Comparison of ENCODE assay signal across 8 mouse cellular contexts in genomic region chr17:80061783-80062619, GRCm38 (mm10). TPM values are rescaled to one million over a fixed set of nuclear protein-coding genes. Genes with fewer than 3 reads are reported as not detected.
DNase-seq lines count a peak whose midpoint lies in the region; ATAC-seq and TF ChIP-seq lines count a peak whose summit lies in the region.

Hnrnpll (minus strand) TSS chr17:80062334.

- H3K9me3 ChIP-seq in MEL (replicated peaks; ENCODE audit: insufficient read depth, low read length), result no peaks in the 10 kb centered on the region
- H3K9me3 ChIP-seq in forebrain, postnatal 0 days (ENCODE audit: low read length), result no peaks in the 10 kb centered on the region
- H3K9me3 ChIP-seq in lung, embryonic 15.5 days, result no peaks in the 10 kb centered on the region

- peak; percentile 97 for ATAC-seq in forebrain, postnatal 0 days
- peak; percentile 98 for ATAC-seq in lung, embryonic 15.5 days (ENCODE audit: borderline replicate concordance, extremely low read depth, low FRiP score, low TSS enrichment)

- H3K79me2 ChIP-seq in MEL (ENCODE audit: control insufficient read depth, insufficient read depth, low read length, poor library complexity), result peaks cover 50% of the 10 kb centered on the region

- no peaks in the 10 kb centered on the region for H3K27me3 ChIP-seq in MEL (ENCODE audit: control insufficient read depth in 1 of 2, insufficient read depth in 2 of 2, low read length in 2 of 2)
- H3K27me3 ChIP-seq in cerebellum, adult 2 months (ENCODE audit: control insufficient read depth, insufficient read depth, low read length), result no peaks in the 10 kb centered on the region
- no peaks in the 10 kb centered on the region for H3K27me3 ChIP-seq in forebrain, postnatal 0 days (ENCODE audit: insufficient read depth, low read length)
- H3K27me3 ChIP-seq in lung, embryonic 15.5 days, result no peaks in the 10 kb centered on the region

- TF ChIP-seq POLR2A in MEL (IDR thresholded peaks at IDR 0.05; ENCODE audit: control insufficient read depth in 1 of 2, insufficient read depth in 1 of 2, low read depth in 1 of 2, low read length in 2 of 2, poor library complexity in 1 of 2), result peak; percentile 77 to 86
- TF ChIP-seq POLR2A in cerebellum, adult 2 months (IDR thresholded peaks at IDR 0.05; ENCODE audit: borderline replicate concordance, insufficient read depth, low read length), result peak; percentile 79

- no peak for TF ChIP-seq RAD21 in MEL (IDR thresholded peaks at IDR 0.05; ENCODE audit: low read depth, low read length)

- peak within 1 kb of the TSS; percentile 62 for H3K4me2 ChIP-seq in forebrain, postnatal 0 days (ENCODE audit: low read depth)
- H3K4me2 ChIP-seq in lung, embryonic 15.5 days, result peak within 1 kb of the TSS; percentile 79

- TF ChIP-seq CTCF in MEL (IDR thresholded peaks at IDR 0.05 in 2 of 3, conservative IDR thresholded peaks at IDR 0.05 in 1 of 3; ENCODE audit: control insufficient read depth in 1 of 3, insufficient read depth in 1 of 3, low read depth in 2 of 3, low read length in 3 of 3, poor library complexity in 1 of 3, severe bottlenecking in 1 of 3), result no peak
- TF ChIP-seq CTCF in cerebellum, adult 2 months (IDR thresholded peaks at IDR 0.05; ENCODE audit: borderline replicate concordance, insufficient read depth, low read depth, low read length), result no peak
- no peak; the same call in 1 of the 2 replicates for TF ChIP-seq CTCF in forebrain, postnatal 0 days (IDR thresholded peaks at IDR 0.05; ENCODE audit: low read depth)

- DNase-seq in MEL (ENCODE audit: low read depth, low spot score), result peak; percentile 97
- DNase-seq in cerebellum, adult 2 months, result peak; percentile 97 to 100
- DNase-seq in forebrain, postnatal 0 days, result peak; percentile 99
- DNase-seq in heart, postnatal 4 days, result peak; percentile 99
- peak; percentile 96 to 99 for DNase-seq in layer of hippocampus, adult 8-10 months (ENCODE audit: low spot score in 2 of 2)
- DNase-seq in ovary, adult 18-20 months (ENCODE audit: low spot score), result peak; percentile 97
- DNase-seq in thymus, postnatal 0 days (ENCODE audit: low spot score), result peak; percentile 95

- H3K27ac ChIP-seq in MEL (ENCODE audit: control insufficient read depth, low read depth, low read length), result peak within 1 kb of the TSS; percentile 97
- peak within 1 kb of the TSS; percentile 99 for H3K27ac ChIP-seq in cerebellum, adult 2 months (ENCODE audit: insufficient read depth, low read length)
- peak within 1 kb of the TSS; percentile 100 for H3K27ac ChIP-seq in forebrain, postnatal 0 days (ENCODE audit: low read depth, low read length)
- H3K27ac ChIP-seq in lung, embryonic 15.5 days, result peak within 1 kb of the TSS; percentile 100

- under 1% methylated on average over 86 of the region's 97 CpGs for WGBS in cerebellum, adult 2 months
- 2% methylated on average over 94 of the region's 97 CpGs for WGBS in forebrain, postnatal 0 days
- under 1% methylated on average over 81 of the region's 97 CpGs for WGBS in lung, embryonic 15.5 days

- peak in 1 of 2 experiments; percentile 30; a peak in 1 of 4 replicates for TF ChIP-seq EP300 in MEL (IDR thresholded peaks at IDR 0.05; ENCODE audit: low read depth in 1 of 2, low read length in 2 of 2)

- H3K4me1 ChIP-seq in MEL (ENCODE audit: control insufficient read depth in 1 of 2, insufficient read depth in 2 of 2, low read length in 2 of 2), result peaks cover 14 to 15% of the 10 kb centered on the region in 2 experiments
- peaks cover 4% of the 10 kb centered on the region; the same call in 1 of the 2 replicates for H3K4me1 ChIP-seq in cerebellum, adult 2 months (ENCODE audit: control insufficient read depth, insufficient read depth, low read length)
- peaks cover 12% of the 10 kb centered on the region; the same call in 1 of the 2 replicates for H3K4me1 ChIP-seq in forebrain, postnatal 0 days (ENCODE audit: insufficient read depth)
- peaks cover 27% of the 10 kb centered on the region for H3K4me1 ChIP-seq in lung, embryonic 15.5 days

- peaks cover 5 to 34% of the 10 kb centered on the region in 2 experiments; a peak in 3 of 4 replicates for H3K36me3 ChIP-seq in MEL (ENCODE audit: control insufficient read depth in 1 of 2, insufficient read depth in 2 of 2, low read length in 2 of 2)
- no peaks in the 10 kb centered on the region for H3K36me3 ChIP-seq in forebrain, postnatal 0 days (ENCODE audit: insufficient read depth)
- no peaks in the 10 kb centered on the region for H3K36me3 ChIP-seq in lung, embryonic 15.5 days

- peak within 1 kb of the TSS; percentile 99 for H3K9ac ChIP-seq in MEL (ENCODE audit: control insufficient read depth, low read depth, low read length, poor library complexity, severe bottlenecking)
- H3K9ac ChIP-seq in forebrain, postnatal 0 days, result peak within 1 kb of the TSS; percentile 99
- H3K9ac ChIP-seq in lung, embryonic 15.5 days, result peak within 1 kb of the TSS; percentile 98

- peak within 1 kb of the TSS; percentile 87 to 98 for H3K4me3 ChIP-seq in MEL (ENCODE audit: control insufficient read depth in 1 of 2, insufficient read depth in 1 of 2, low read depth in 2 of 2, low read length in 2 of 2)
- peak within 1 kb of the TSS; percentile 98 for H3K4me3 ChIP-seq in cerebellum, adult 2 months (replicated peaks; ENCODE audit: insufficient read depth, low read depth, low read length)
- H3K4me3 ChIP-seq in forebrain, postnatal 0 days (ENCODE audit: low read depth, low read length), result peak within 1 kb of the TSS; percentile 80
- H3K4me3 ChIP-seq in lung, embryonic 15.5 days, result peak within 1 kb of the TSS; percentile 94

TF ChIP-seq in MEL, 35 proteins besides CTCF, POLR2A, EP300 and RAD21 (continues in another document):
- TF ChIP-seq NELFE (IDR thresholded peaks at IDR 0.05; ENCODE audit: low read depth, low read length), result peak; percentile 91
- TF ChIP-seq GABPA (IDR thresholded peaks at IDR 0.05; ENCODE audit: low read depth, low read length), result no peak
- TF ChIP-seq POLR2AphosphoS2 (IDR thresholded peaks at IDR 0.05; ENCODE audit: low read length), result peak; percentile 88
- no peak for TF ChIP-seq ZKSCAN1 (IDR thresholded peaks at IDR 0.05; ENCODE audit: low read depth, low read length)
- TF ChIP-seq MAZ (IDR thresholded peaks at IDR 0.05; ENCODE audit: low read depth, low read length), result peak; percentile 92
- TF ChIP-seq TAL1 (IDR thresholded peaks at IDR 0.05; ENCODE audit: low read length), result no peak
- TF ChIP-seq POLR2AphosphoS5 (IDR thresholded peaks at IDR 0.05; ENCODE audit: borderline replicate concordance, low read depth, low read length), result no peak
- TF ChIP-seq MAFK (IDR thresholded peaks at IDR 0.05; ENCODE audit: borderline replicate concordance, low read depth, low read length), result no peak
- TF ChIP-seq E2F4 (IDR thresholded peaks at IDR 0.05; ENCODE audit: borderline replicate concordance, low read depth, low read length), result no peak
- TF ChIP-seq CHD1 (IDR thresholded peaks at IDR 0.05; ENCODE audit: low read depth, low read length), result no peak
- TF ChIP-seq KAT2A (conservative IDR thresholded peaks at IDR 0.05; ENCODE audit: low read depth, low read length), result no peak; the same call in 1 of the 2 replicates
- no peak for TF ChIP-seq ZC3H11A (IDR thresholded peaks at IDR 0.05; ENCODE audit: low read depth, low read length)
- peak; percentile 64 for TF ChIP-seq ELF1 (IDR thresholded peaks at IDR 0.05; ENCODE audit: low read depth, low read length)
- TF ChIP-seq MEF2A (IDR thresholded peaks at IDR 0.05; ENCODE audit: extremely low read depth, insufficient replicate concordance, low read depth, low read length, poor library complexity, severe bottlenecking), result no peak
- TF ChIP-seq SMC3 (IDR thresholded peaks at IDR 0.05; ENCODE audit: low read depth, low read length), result no peak
- TF ChIP-seq TCF12 (IDR thresholded peaks at IDR 0.05; ENCODE audit: low read depth, low read length), result peak; percentile 44
- no peak for TF ChIP-seq USF2 (IDR thresholded peaks at IDR 0.05; ENCODE audit: borderline replicate concordance in 1 of 2, insufficient read depth in 1 of 2, low read depth in 1 of 2, low read length in 2 of 2)
- no peak for TF ChIP-seq USF1 (IDR thresholded peaks at IDR 0.05; ENCODE audit: low read depth, low read length)
- TF ChIP-seq RCOR1 (IDR thresholded peaks at IDR 0.05; ENCODE audit: low read depth, low read length), result no peak
- peak; percentile 85 for TF ChIP-seq UBTF (IDR thresholded peaks at IDR 0.05; ENCODE audit: borderline replicate concordance, insufficient read depth, low read depth, low read length)
- TF ChIP-seq GATA1 (IDR thresholded peaks at IDR 0.05; ENCODE audit: low read depth, low read length), result no peak
- TF ChIP-seq TBP (IDR thresholded peaks at IDR 0.05; ENCODE audit: low read depth, low read length), result peak; percentile 76
- no peak for TF ChIP-seq MYC (IDR thresholded peaks at IDR 0.05; ENCODE audit: low read depth, low read length)
- TF ChIP-seq MXI1 (IDR thresholded peaks at IDR 0.05; ENCODE audit: low read depth, low read length), result peak; percentile 51; the same call in 1 of the 2 replicates
- TF ChIP-seq JUND (IDR thresholded peaks at IDR 0.05; ENCODE audit: low read depth, low read length), result no peak
- peak; percentile 71 for TF ChIP-seq HCFC1 (IDR thresholded peaks at IDR 0.05; ENCODE audit: low read depth, low read length)
- no peak for TF ChIP-seq MYB (IDR thresholded peaks at IDR 0.05; ENCODE audit: low read depth, low read length)
- peak; percentile 71 for TF ChIP-seq ZMIZ1 (IDR thresholded peaks at IDR 0.05; ENCODE audit: low read depth, low read length)
- TF ChIP-seq CHD2 (IDR thresholded peaks at IDR 0.05; ENCODE audit: low read length), result peak; percentile 80
- 0 out of 2 replicates have a peak, but pooled peaks have one; percentile 37 for TF ChIP-seq NRF1 (IDR thresholded peaks at IDR 0.05; ENCODE audit: insufficient read depth, low read depth, low read length, poor library complexity, severe bottlenecking)
- TF ChIP-seq BHLHE40 (IDR thresholded peaks at IDR 0.05; ENCODE audit: borderline replicate concordance, low read depth, low read length), result no peak

RNA-seq across cellular contexts. Expression of gene Hnrnpll, which starts in this region (rescaled TPM):
- 44.9 and 48.7 TPM in 2 replicates for total RNA-seq in MEL (2012; rRNA removed)
- 100 to 1,000 TPM in 1 of 2 experiments, 10 to 100 TPM in 1; 77.7 to 142 TPM for polyA plus RNA-seq in MEL (2012; ENCODE audit: insufficient read depth in 1 of 2, insufficient read length in 2 of 2, low read depth in 1 of 2, low replicate concordance in 2 of 2, missing spikeins in 1 of 2)
- polyA plus RNA-seq in cerebellum, adult 2 months (2012; rRNA removed), result 49.2 and 52.7 TPM in 2 replicates
- total RNA-seq in forebrain, postnatal 0 days (2014; rRNA removed), result 60.2 and 67.6 TPM in 2 replicates
- 42.3 and 49.7 TPM in 2 replicates for polyA plus RNA-seq in forebrain, postnatal 0 days (2015; fragmentation: Nextera tagmentation; extraction: Ambion mirVana)
- 10 to 100 TPM; 51.1 to 57.8 TPM for total RNA-seq in heart, postnatal 4 days (2021)
- 10 to 100 TPM; 61.5 to 65.8 (median 63.6) TPM for total RNA-seq in layer of hippocampus, adult 8-10 months (2022)
- 78.6 and 80.0 TPM in 2 replicates for polyA plus RNA-seq in lung, embryonic 15.5 days (2015; fragmentation: Nextera tagmentation; extraction: Ambion mirVana)
- 58.1 and 68.5 TPM in 2 replicates for polyA plus RNA-seq in thymus, postnatal 0 days (2015; fragmentation: Nextera tagmentation; extraction: Ambion mirVana)

Comparison
In these comparisons a context has a peak if more than half of its experiments do, and no peak if none do; other contexts are left out.
1. Peak in every context shown above with its lines: DNase-seq, ATAC-seq, H3K4me3 ChIP-seq and H3K27ac ChIP-seq.